Mouse (Mus musculus): ENCODE measurements around the gene Gabrb2. TPM values are rescaled to one million over a fixed set of nuclear protein-coding genes. Genes with fewer than 3 reads are reported as not detected.

The Gabrb2 gene
- total and polyA plus RNA-seq, 3 experiments, result not detected

DNA sequence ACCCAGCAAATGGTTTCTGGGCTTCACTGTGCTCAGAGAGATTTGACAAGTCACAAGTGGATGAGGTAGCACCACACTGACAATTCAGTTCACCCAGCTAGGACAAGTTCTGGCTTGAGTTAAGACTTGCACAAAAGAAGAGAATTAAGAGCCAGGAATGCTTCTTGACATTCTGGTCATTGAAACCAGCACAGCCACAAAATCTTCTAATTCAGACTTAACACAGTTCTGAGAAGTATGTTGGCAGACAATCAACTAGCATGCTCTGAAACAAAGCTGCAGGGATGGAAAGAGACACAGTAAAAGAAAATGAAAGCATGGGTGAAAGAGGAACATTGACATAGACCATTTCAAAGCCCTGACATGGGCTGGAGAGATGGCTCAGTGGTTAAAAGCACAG lies 162.2 kb downstream of the Gabrb2 start:
- H3K36me3 ChIP-seq (replicated peaks in 1 of 2; ENCODE audit: control insufficient read depth in 1 of 2, insufficient read depth in 1 of 2, low read length in 1 of 2), result no peaks in the 10 kb centered on the region
- H3K9ac ChIP-seq (ENCODE audit: insufficient read depth, low read depth), result no peak overlapping the region
- in situ Hi-C loops (cut with MboI; ENCODE audit: low pct_ligation_motif_present, low pct_unique_long_range_greater_than_20kb, low sequenced_read_pairs) (no loop called here), dilution Hi-C loops (cut with MboI; ENCODE audit: extremely low pct_ligation_motif_present, extremely low pct_unique_long_range_greater_than_20kb, low sequenced_read_pairs) (no loop called here)
- H3K4me3 ChIP-seq (replicated peaks in 1 of 3; ENCODE audit: low read depth in 2 of 3, low read length in 2 of 3, poor library complexity in 1 of 3), result no peak overlapping the region
- no peak overlapping the region for H3K4me2 ChIP-seq (ENCODE audit: insufficient read depth, low read depth, poor library complexity, severe bottlenecking)
- no peak for DNase-seq (ENCODE audit: extremely low read depth)
- peaks cover 0 to 15% of the 10 kb centered on the region in 2 experiments; a peak in 1 of 4 replicates for H3K4me1 ChIP-seq (ENCODE audit: control insufficient read depth in 1 of 2, insufficient read depth in 2 of 2)
- 0 out of 2 replicates have a peak, but pooled peaks have one; percentile 21 for TF ChIP-seq SIN3A (IDR thresholded peaks at IDR 0.05; ENCODE audit: low read length)
- no peak for TF ChIP-seq MAX (IDR thresholded peaks at IDR 0.05; ENCODE audit: low read length)
- H3K79me2 ChIP-seq (replicated peaks; ENCODE audit: control insufficient read depth, extremely low read depth, insufficient read depth, poor library complexity, severe bottlenecking), result no peaks in the 10 kb centered on the region
- H3K27ac ChIP-seq (ENCODE audit: insufficient read depth, low read depth), result no peak overlapping the region
- H3K9me3 ChIP-seq (replicated peaks; ENCODE audit: low read length), result no peaks in the 10 kb centered on the region
- H3K27me3 ChIP-seq (replicated peaks), result no peaks in the 10 kb centered on the region

DNA sequence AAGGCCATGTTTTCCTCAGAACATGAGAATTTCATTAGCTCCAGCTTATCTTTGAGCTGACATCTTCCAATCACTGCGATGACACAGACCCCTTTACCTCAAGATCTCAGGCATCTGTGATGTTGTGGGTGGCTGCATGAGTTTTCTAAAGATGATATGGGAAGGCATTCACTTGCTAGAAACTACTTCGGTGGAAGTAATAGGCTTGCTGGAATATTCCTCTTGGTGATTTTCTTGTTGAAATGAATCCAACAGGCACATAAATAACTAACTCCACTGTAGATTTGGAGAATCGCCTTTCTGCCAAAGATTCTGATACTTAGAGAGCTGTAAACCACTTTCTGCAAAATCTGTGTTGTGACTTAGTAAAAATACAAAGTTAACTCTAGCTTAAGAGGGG lies 172.9 kb downstream of the Gabrb2 start:
- no peak overlapping the region for H3K27ac ChIP-seq (ENCODE audit: insufficient read depth, low read depth)
- no peaks in the 10 kb centered on the region for H3K79me2 ChIP-seq (replicated peaks; ENCODE audit: control insufficient read depth, extremely low read depth, insufficient read depth, poor library complexity, severe bottlenecking)
- TF ChIP-seq ZC3H11A (IDR thresholded peaks at IDR 0.05; ENCODE audit: low read depth, low read length), result no peak
- in situ Hi-C loops (cut with MboI; ENCODE audit: low pct_ligation_motif_present, low pct_unique_long_range_greater_than_20kb, low sequenced_read_pairs) (no loop called here), dilution Hi-C loops (cut with MboI; ENCODE audit: extremely low pct_ligation_motif_present, extremely low pct_unique_long_range_greater_than_20kb, low sequenced_read_pairs) (no loop called here)
- no peak overlapping the region for H3K4me3 ChIP-seq (replicated peaks in 1 of 3; ENCODE audit: low read depth in 2 of 3, low read length in 2 of 3, poor library complexity in 1 of 3)
- no peak overlapping the region for H3K4me2 ChIP-seq (ENCODE audit: insufficient read depth, low read depth, poor library complexity, severe bottlenecking)
- no peaks in the 10 kb centered on the region for H3K9me3 ChIP-seq (replicated peaks; ENCODE audit: low read length)
- DNase-seq (ENCODE audit: extremely low read depth), result no peak
- H3K4me1 ChIP-seq (ENCODE audit: control insufficient read depth in 1 of 2, insufficient read depth in 2 of 2), result 0 out of 4 replicates have a peak, but pooled peaks cover 0 to 2% of the 10 kb centered on the region in 2 experiments
- no peaks in the 10 kb centered on the region for H3K27me3 ChIP-seq (replicated peaks)
- H3K9ac ChIP-seq (ENCODE audit: insufficient read depth, low read depth), result no peak overlapping the region
- H3K36me3 ChIP-seq (replicated peaks in 1 of 2; ENCODE audit: control insufficient read depth in 1 of 2, insufficient read depth in 1 of 2, low read length in 1 of 2), result no peaks in the 10 kb centered on the region

DNA sequence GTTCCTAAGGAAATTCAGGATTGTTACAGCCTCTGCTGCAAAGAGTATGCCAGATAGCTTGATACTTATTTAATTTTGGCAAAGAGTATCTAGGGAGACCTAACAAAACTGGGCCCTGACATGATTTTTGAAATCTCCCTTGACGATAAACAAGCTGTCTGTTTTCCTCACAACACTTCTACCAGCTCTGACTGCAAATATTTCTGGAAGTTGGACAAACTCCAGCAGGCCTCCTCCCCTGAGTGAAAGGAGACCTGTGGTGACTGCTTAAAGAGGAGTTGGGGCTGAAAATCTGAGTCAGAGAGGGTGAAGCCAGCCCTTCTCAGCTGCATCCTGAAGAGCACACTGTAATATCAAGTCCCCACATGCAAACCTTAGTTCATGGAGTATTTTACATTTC lies 186.7 kb downstream of the Gabrb2 start:
- no peaks in the 10 kb centered on the region for H3K79me2 ChIP-seq (replicated peaks; ENCODE audit: control insufficient read depth, extremely low read depth, insufficient read depth, poor library complexity, severe bottlenecking)
- dilution Hi-C loops (cut with MboI; ENCODE audit: extremely low pct_ligation_motif_present, extremely low pct_unique_long_range_greater_than_20kb, low sequenced_read_pairs) (no loop called here), in situ Hi-C loops (cut with MboI; ENCODE audit: low pct_ligation_motif_present, low pct_unique_long_range_greater_than_20kb, low sequenced_read_pairs) (no loop called here)
- H3K27ac ChIP-seq (ENCODE audit: insufficient read depth, low read depth), result no peak overlapping the region
- no peak overlapping the region for H3K4me3 ChIP-seq (replicated peaks in 1 of 3; ENCODE audit: low read depth in 2 of 3, low read length in 2 of 3, poor library complexity in 1 of 3)
- H3K4me1 ChIP-seq (ENCODE audit: control insufficient read depth in 1 of 2, insufficient read depth in 2 of 2), result peaks cover 0 to 6% of the 10 kb centered on the region in 2 experiments; a peak in 2 of 4 replicates
- no peak for DNase-seq (ENCODE audit: extremely low read depth)
- no peaks in the 10 kb centered on the region for H3K9me3 ChIP-seq (replicated peaks; ENCODE audit: low read length)
- no peaks in the 10 kb centered on the region for H3K36me3 ChIP-seq (replicated peaks in 1 of 2; ENCODE audit: control insufficient read depth in 1 of 2, insufficient read depth in 1 of 2, low read length in 1 of 2)
- H3K4me2 ChIP-seq (ENCODE audit: insufficient read depth, low read depth, poor library complexity, severe bottlenecking), result no peak overlapping the region
- H3K9ac ChIP-seq (ENCODE audit: insufficient read depth, low read depth), result no peak overlapping the region
- H3K27me3 ChIP-seq (replicated peaks), result no peaks in the 10 kb centered on the region
- TF ChIP-seq MAZ (IDR thresholded peaks at IDR 0.05; ENCODE audit: low read depth, low read length) (no peak), NELFE (IDR thresholded peaks at IDR 0.05; ENCODE audit: low read depth, low read length) (no peak), ELF1 (IDR thresholded peaks at IDR 0.05; ENCODE audit: low read depth, low read length) (no peak), POLR2A (IDR thresholded peaks at IDR 0.05; ENCODE audit: low read depth, low read length) (no peak), MAFK (IDR thresholded peaks at IDR 0.05; ENCODE audit: insufficient replicate concordance, low read length) (no peak)
